Mouse (Mus musculus): Measurements from ENCODE around the gene Bbs5.
"Not testable (repeated sequence)": the region's sequence is repeated elsewhere in the genome, so short reads cannot be mapped to it uniquely, and the experiment has no call there.

The Bbs5 gene

GRCm38 (mm10) chr2:69646726-69647490, at the start of gene Bbs5:
Bbs5 (plus strand) TSS chr2:69647171.
- DNase-seq (ENCODE audit: low read depth, low spot score): peak; percentile 93

- no peak for DNase-seq (ENCODE audit: low read depth, low spot score)
These were observed 43.1 kb upstream of the Bbs5 start for GRCm38 (mm10) chr2:69603726-69604393.

- DNase-seq (ENCODE audit: low read depth, low spot score): no peak
These were observed 40.4 kb upstream of the Bbs5 start for GRCm38 (mm10) chr2:69606621-69607020.

GRCm38 (mm10) chr2:69612237-69612636, 34.7 kb upstream of the Bbs5 start:
- peak; percentile 62 for DNase-seq (ENCODE audit: low read depth, low spot score)

- DNase-seq (ENCODE audit: low read depth, low spot score): peak; percentile 11
These were observed 34.3 kb upstream of the Bbs5 start for GRCm38 (mm10) chr2:69612716-69613115.

- peak; percentile 81 for DNase-seq (ENCODE audit: low read depth, low spot score)
These were observed 33.7 kb upstream of the Bbs5 start for GRCm38 (mm10) chr2:69613237-69613636.

GRCm38 (mm10) chr2:69618336-69618735, 28.6 kb upstream of the Bbs5 start:
- DNase-seq (ENCODE audit: low read depth, low spot score): no peak

- DNase-seq (ENCODE audit: low read depth, low spot score): no peak
These were observed 27.7 kb upstream of the Bbs5 start for GRCm38 (mm10) chr2:69619286-69619685.

GRCm38 (mm10) chr2:69629215-69629614, 17.8 kb upstream of the Bbs5 start:
- DNase-seq (ENCODE audit: low read depth, low spot score): peak; percentile 30

GRCm38 (mm10) chr2:69629914-69630313, 17.1 kb upstream of the Bbs5 start:
- DNase-seq (ENCODE audit: low read depth, low spot score): peak; percentile 23

- no peak for DNase-seq (ENCODE audit: low read depth, low spot score)
These were observed 16.2 kb upstream of the Bbs5 start for GRCm38 (mm10) chr2:69630792-69631191.

- DNase-seq (ENCODE audit: low read depth, low spot score): peak; percentile 60
These were observed 15.5 kb upstream of the Bbs5 start for GRCm38 (mm10) chr2:69631449-69631848.

- peak; percentile 84 for DNase-seq (ENCODE audit: low read depth, low spot score)
These were observed 11.8 kb upstream of the Bbs5 start for GRCm38 (mm10) chr2:69635064-69635701.

GRCm38 (mm10) chr2:69635807-69636206, 11.2 kb upstream of the Bbs5 start:
- DNase-seq (ENCODE audit: low read depth, low spot score): peak; percentile 86

GRCm38 (mm10) chr2:69637989-69638388, 9.0 kb upstream of the Bbs5 start:
- not testable (repeated sequence) for DNase-seq (ENCODE audit: low read depth, low spot score)

GRCm38 (mm10) chr2:69640100-69640499, 6.9 kb upstream of the Bbs5 start:
- DNase-seq (ENCODE audit: low read depth, low spot score): peak; percentile 89

GRCm38 (mm10) chr2:69644968-69645617, 1.9 kb upstream of the Bbs5 start:
- no peak for DNase-seq (ENCODE audit: low read depth, low spot score)

- no peak for DNase-seq (ENCODE audit: low read depth, low spot score)
These were observed 2.7 kb downstream of the Bbs5 start for GRCm38 (mm10) chr2:69649716-69650115.

GRCm38 (mm10) chr2:69659326-69659725, 12.4 kb downstream of the Bbs5 start:
- DNase-seq (ENCODE audit: low read depth, low spot score): no peak

GRCm38 (mm10) chr2:69663827-69664476, 17.0 kb downstream of the Bbs5 start:
- no peak for DNase-seq (ENCODE audit: low read depth, low spot score)

- no peak for DNase-seq (ENCODE audit: low read depth, low spot score)
These were observed 20.7 kb downstream of the Bbs5 start for GRCm38 (mm10) chr2:69667656-69668055.
